Mouse (Mus musculus): Measurements from ENCODE around the gene BC024978.

- TF ChIP-seq CTCF (IDR thresholded peaks at IDR 0.05; ENCODE audit: low read depth) (no peak), EP300 (optimal IDR thresholded peaks at IDR 0.05) (no peak)
Observed at GRCm38 (mm10) chr7:27161744-27162143, 33.8 kb upstream of the BC024978 start.

Data from stomach, postnatal 0 days (tissue).